ENCODE assay signal across 24 mouse cellular contexts in genomic region chr17:32253261-32253660, GRCm38 (mm10). TPM values are rescaled to one million over a fixed set of nuclear protein-coding genes. Genes with fewer than 3 reads are reported as not detected.
A peak's percentile ranks its signal among the peaks of the same experiment; 100 is the strongest.
DNase-seq lines count a peak whose midpoint lies in the region; TF ChIP-seq lines count a peak whose summit lies in the region.
"Had no signal": no experiment of that assay in that cellular context is flagged by ENCODE, and none has a peak within 500 bp of the region (broad histone marks: within the 10 kb centered on the region; RNA-seq: fewer than 3 reads in every experiment).

No protein-coding gene starts in this region.

- H3K27me3 ChIP-seq in thymus, adult 2 months (ENCODE audit: control insufficient read depth, insufficient read depth, low read length) = no peaks in the 10 kb centered on the region
- H3K27me3 ChIP-seq: hindbrain, embryonic 13.5 days; liver, embryonic 12.5 days; midbrain, embryonic 12.5 days; stomach, embryonic 15.5 days had no signal

- peak overlapping the region; percentile 25 for H3K27ac ChIP-seq in gastrocnemius, adult 2 months
- no peak overlapping the region for H3K27ac ChIP-seq in thymus, adult 2 months (ENCODE audit: control insufficient read depth, insufficient read depth, low read length)
- H3K27ac ChIP-seq: embryonic facial prominence, embryonic 10.5 days; forebrain, embryonic 10.5 days; hindbrain, embryonic 13.5 days; left cerebral cortex, adult 2 months; liver, embryonic 12.5 days; midbrain, embryonic 12.5 days; stomach, embryonic 15.5 days had no signal

- TF ChIP-seq POLR2A in thymus, adult 2 months (IDR thresholded peaks at IDR 0.05; ENCODE audit: control insufficient read depth, extremely low read depth, insufficient read depth, low read length, poor library complexity) = no peak

- 0 out of 2 replicates have a peak, but pooled peaks cover 3% of the 10 kb centered on the region for H3K36me3 ChIP-seq in thymus, adult 2 months (ENCODE audit: control insufficient read depth, insufficient read depth, low read length)
- H3K36me3 ChIP-seq: stomach, embryonic 15.5 days had no signal

- no peak overlapping the region for H3K4me3 ChIP-seq in gastrocnemius, adult 2 months
- no peak overlapping the region for H3K4me3 ChIP-seq in thymus, adult 2 months (ENCODE audit: control insufficient read depth, insufficient read depth, low read length)
- H3K4me3 ChIP-seq: embryonic facial prominence, embryonic 10.5 days; forebrain, embryonic 10.5 days; hindbrain, embryonic 13.5 days; left cerebral cortex, adult 2 months; liver, embryonic 12.5 days; midbrain, embryonic 12.5 days; stomach, embryonic 15.5 days had no signal

- no peak for TF ChIP-seq CTCF in gastrocnemius, adult 2 months (IDR thresholded peaks at IDR 0.05)
- TF ChIP-seq CTCF in thymus, adult 2 months (IDR thresholded peaks at IDR 0.05; ENCODE audit: borderline replicate concordance, control insufficient read depth, extremely low read depth, insufficient read depth, low read length, poor library complexity) = no peak

- no peak for DNase-seq in gastrocnemius, adult 2 months
- DNase-seq in gastrocnemius, postnatal 36 days = no peak
- peak; percentile 85 for DNase-seq in brain, adult 2 months (ENCODE audit: low read depth, low spot score)
- DNase-seq in cerebellum, adult 18-20 months = peak; percentile 66 to 77
- DNase-seq in cerebellum, postnatal 14 days = peak; percentile 30 to 73
- no peak for DNase-seq in left cerebral cortex, postnatal 4 days
- no peak for DNase-seq in embryo, embryonic 11 days
- DNase-seq in thymus, adult 2 months = no peak
- DNase-seq: gastrocnemius, postnatal 14 days; heart, adult 18-20 months; heart, postnatal 36 days; kidney, adult 18-20 months; kidney, postnatal 4 days; lung, adult 18-20 months; lung, postnatal 14 days; right cerebral cortex, postnatal 25 days; thymus, postnatal 36 days had no signal

- H3K4me1 ChIP-seq in thymus, adult 2 months (replicated peaks; ENCODE audit: control insufficient read depth, insufficient read depth, low read length) = no peaks in the 10 kb centered on the region; the same call in 1 of the 2 replicates

- 92% methylated on average over 2 of the region's 2 CpGs for WGBS in thymus, adult 2 months

- intact Hi-C loops in gastrocnemius, adult 2 months (cut with DNase I) = no loop called here
- intact Hi-C loops in gastrocnemius, postnatal 36 days (cut with DNase I) = no loop called here
- intact Hi-C loops in left cerebral cortex, postnatal 4 days (cut with DNase I) = no loop called here

RNA-seq across cellular contexts. Expression of gene Brd4, which starts 31.3 kb away (rescaled TPM):
- 10 to 100 TPM; 45.8 to 47.4 TPM for total RNA-seq in gastrocnemius, adult 2 months (2021)
- 10 to 100 TPM; 37.9 to 38.2 TPM for total RNA-seq in gastrocnemius, postnatal 36 days (2021)
- total RNA-seq in left cerebral cortex, postnatal 4 days (2021) = 100 to 1,000 TPM; 132 to 137 TPM
- polyA plus RNA-seq in thymus, adult 2 months (2012; rRNA removed) = 107 and 136 TPM in 2 replicates

Comparison
In these comparisons a context has a peak if more than half of its experiments do, and no peak if none do; other contexts are left out.
1. DNase-seq: peak in brain, adult 2 months (single experiment), cerebellum, adult 18-20 months (2 of 2) and cerebellum, postnatal 14 days (2 of 2); none in gastrocnemius, adult 2 months (single experiment), gastrocnemius, postnatal 36 days (0 of 2), left cerebral cortex, postnatal 4 days (single experiment), embryo, embryonic 11 days (single experiment) and thymus, adult 2 months (single experiment).